Mouse (Mus musculus) forebrain, embryonic 13.5 days (tissue): ENCODE measurements around the gene Grm8. TPM values are rescaled to one million over a fixed set of nuclear protein-coding genes. Genes with fewer than 3 reads are reported as not detected.

ENCODE experiments used
- ATAC-seq: fragments of 200-750 bp; cut with Nextera tagmentation; 2 replicates; pipeline ENCODE4 v1.8.0; 2017
- H3K27ac ChIP-seq: fragments of 300-500 bp; sonication (generic); 2 replicates; pipeline ENCODE4 v1.5.1; 2015; ENCODE audit warnings: inconsistent platforms, mild to moderate bottlenecking, moderate library complexity
- H3K27me3 ChIP-seq: fragments of 300-500 bp; sonication (generic); 2 replicates; pipeline ENCODE4 v1.6.1; 2015; ENCODE audit warnings: mild to moderate bottlenecking, inconsistent platforms
- H3K36me3 ChIP-seq: fragments of 300-500 bp; sonication (generic); 2 replicates; pipeline ENCODE4 v1.6.1; 2015; ENCODE audit warnings: mild to moderate bottlenecking, inconsistent platforms; ENCODE audit not compliant: poor library complexity, severe bottlenecking
- H3K4me1 ChIP-seq: fragments of 300-500 bp; sonication (generic); 2 replicates; pipeline ENCODE4 v1.6.1; 2015; ENCODE audit warnings: inconsistent platforms
- H3K4me2 ChIP-seq: fragments of 300-500 bp; sonication (generic); 2 replicates; pipeline ENCODE4 v1.6.1; 2015; ENCODE audit warnings: inconsistent platforms, mild to moderate bottlenecking, moderate library complexity
- H3K4me3 ChIP-seq: fragments of 300-500 bp; sonication (generic); 2 replicates; pipeline ENCODE4 v1.5.1; 2015; ENCODE audit warnings: mild to moderate bottlenecking, inconsistent platforms
- H3K9ac ChIP-seq: fragments of 300-500 bp; sonication (generic); 2 replicates; pipeline ENCODE4 v1.6.1; 2015; ENCODE audit warnings: mild to moderate bottlenecking, inconsistent platforms
- H3K9me3 ChIP-seq: fragments of 300-500 bp; sonication (generic); replicated peaks from 2 replicates; pipeline ENCODE4 v1.6.1; 2016; ENCODE audit warnings: inconsistent platforms
- WGBS: fragments of 180-500 bp; shearing (Covaris S2); methylation state at CpG from one replicate; pipeline ENCODE4 v1.1.7; 2015; 5-methylcytosine and 5-hydroxymethylcytosine counted together
- polyA plus RNA-seq: library from polyadenylated mRNA; unstranded; fragments of >200 nt; fragmentation: Nextera tagmentation; extraction: Ambion mirVana; gene quantifications from 2 replicates; pipeline ENCODE4 v1.2.1, GENCODE M21; 2015

Grm8 gene
- polyA plus RNA-seq, 1 experiment from 2014 or later = 2.8 TPM

GRCm38 (mm10) chr6:27812789-27813188 lies 322.2 kb downstream of the Grm8 start:
- Histone ChIP-seq H3K36me3 (no peaks in the 10 kb centered on the region), H3K27me3 (no peaks in the 10 kb centered on the region), H3K27ac (no peak overlapping the region), H3K9me3 (no peaks in the 10 kb centered on the region), H3K9ac (no peak overlapping the region), H3K4me2 (no peak overlapping the region), H3K4me3 (no peak overlapping the region), H3K4me1 (no peaks in the 10 kb centered on the region)
- no peak for ATAC-seq
- WGBS = 54% methylated on average over 5 of the region's 5 CpGs

GRCm38 (mm10) chr6:27809996-27810395 lies 325.0 kb downstream of the Grm8 start:
- WGBS = 90% methylated on average over 6 of the region's 6 CpGs
- Histone ChIP-seq H3K4me2 (no peak overlapping the region), H3K36me3 (no peaks in the 10 kb centered on the region), H3K27ac (no peak overlapping the region), H3K4me1 (no peaks in the 10 kb centered on the region), H3K27me3 (no peaks in the 10 kb centered on the region; the same call in 1 of the 2 replicates), H3K9me3 (no peaks in the 10 kb centered on the region), H3K4me3 (no peak overlapping the region), H3K9ac (no peak overlapping the region)
- ATAC-seq = no peak

GRCm38 (mm10) chr6:27806741-27807140 lies 328.2 kb downstream of the Grm8 start:
- no peak overlapping the region for H3K9ac ChIP-seq
- H3K9me3 ChIP-seq = no peaks in the 10 kb centered on the region
- ATAC-seq = no peak
- no peaks in the 10 kb centered on the region for H3K36me3 ChIP-seq
- no peak overlapping the region for H3K27ac ChIP-seq
- H3K4me2 ChIP-seq = no peak overlapping the region
- no peaks in the 10 kb centered on the region; the same call in 1 of the 2 replicates for H3K27me3 ChIP-seq
- H3K4me3 ChIP-seq = no peak overlapping the region
- no peaks in the 10 kb centered on the region for H3K4me1 ChIP-seq

GRCm38 (mm10) chr6:27800881-27801572 lies 334.0 kb downstream of the Grm8 start:
- no peaks in the 10 kb centered on the region for H3K27me3 ChIP-seq
- H3K4me2 ChIP-seq = no peak overlapping the region
- no peaks in the 10 kb centered on the region for H3K36me3 ChIP-seq
- H3K9ac ChIP-seq = no peak overlapping the region
- no peaks in the 10 kb centered on the region for H3K4me1 ChIP-seq
- 67% methylated on average over 6 of the region's 6 CpGs for WGBS
- H3K27ac ChIP-seq = no peak overlapping the region
- no peak overlapping the region for H3K4me3 ChIP-seq
- H3K9me3 ChIP-seq = no peaks in the 10 kb centered on the region
- no peak for ATAC-seq

- WGBS = 97% methylated on average over 3 of the region's 3 CpGs
- no peaks in the 10 kb centered on the region for H3K9me3 ChIP-seq
- no peak overlapping the region for H3K27ac ChIP-seq
- no peak overlapping the region for H3K4me2 ChIP-seq
- no peak for ATAC-seq
- H3K9ac ChIP-seq = no peak overlapping the region
- H3K27me3 ChIP-seq = no peaks in the 10 kb centered on the region
- no peaks in the 10 kb centered on the region for H3K36me3 ChIP-seq
- H3K4me1 ChIP-seq = no peaks in the 10 kb centered on the region
- H3K4me3 ChIP-seq = no peak overlapping the region
Observed at GRCm38 (mm10) chr6:27798735-27799134, 336.2 kb downstream of the Grm8 start.

GRCm38 (mm10) chr6:27789566-27789965 lies 345.4 kb downstream of the Grm8 start:
- Histone ChIP-seq H3K27ac (no peak overlapping the region), H3K36me3 (no peaks in the 10 kb centered on the region), H3K4me2 (no peak overlapping the region), H3K9ac (no peak overlapping the region), H3K4me1 (no peaks in the 10 kb centered on the region), H3K9me3 (no peaks in the 10 kb centered on the region), H3K4me3 (no peak overlapping the region), H3K27me3 (no peaks in the 10 kb centered on the region)
- WGBS = 84% methylated on average over 3 of the region's 3 CpGs
- ATAC-seq = no peak

GRCm38 (mm10) chr6:27789151-27789550 lies 345.8 kb downstream of the Grm8 start:
- H3K27me3 ChIP-seq = no peaks in the 10 kb centered on the region
- H3K36me3 ChIP-seq = no peaks in the 10 kb centered on the region
- no peak for ATAC-seq
- H3K4me2 ChIP-seq = no peak overlapping the region
- H3K4me1 ChIP-seq = no peaks in the 10 kb centered on the region
- no peaks in the 10 kb centered on the region for H3K9me3 ChIP-seq
- H3K9ac ChIP-seq = no peak overlapping the region
- no peak overlapping the region for H3K27ac ChIP-seq
- H3K4me3 ChIP-seq = no peak overlapping the region
- WGBS = 78% methylated on average over 4 of the region's 4 CpGs

- Histone ChIP-seq H3K27ac (no peak overlapping the region), H3K27me3 (no peaks in the 10 kb centered on the region), H3K9me3 (no peaks in the 10 kb centered on the region), H3K4me2 (no peak overlapping the region), H3K4me1 (no peaks in the 10 kb centered on the region), H3K36me3 (no peaks in the 10 kb centered on the region), H3K9ac (no peak overlapping the region), H3K4me3 (no peak overlapping the region)
- ATAC-seq = no peak
- WGBS = 66% methylated on average over 1 of the region's 1 CpGs
Observed at GRCm38 (mm10) chr6:27782251-27782650, 352.7 kb downstream of the Grm8 start.

GRCm38 (mm10) chr6:27781371-27781770 lies 353.6 kb downstream of the Grm8 start:
- no peak overlapping the region for H3K9ac ChIP-seq
- no peak overlapping the region for H3K4me3 ChIP-seq
- WGBS = 79% methylated on average over 3 of the region's 3 CpGs
- no peak overlapping the region for H3K27ac ChIP-seq
- H3K4me1 ChIP-seq = no peaks in the 10 kb centered on the region
- no peak overlapping the region for H3K4me2 ChIP-seq
- H3K9me3 ChIP-seq = no peaks in the 10 kb centered on the region
- no peak for ATAC-seq
- H3K36me3 ChIP-seq = no peaks in the 10 kb centered on the region
- H3K27me3 ChIP-seq = no peaks in the 10 kb centered on the region

GRCm38 (mm10) chr6:27775646-27776271 lies 359.2 kb downstream of the Grm8 start:
- H3K4me2 ChIP-seq = no peak overlapping the region
- H3K27ac ChIP-seq = no peak overlapping the region
- no peaks in the 10 kb centered on the region for H3K36me3 ChIP-seq
- H3K9me3 ChIP-seq = no peaks in the 10 kb centered on the region
- H3K4me3 ChIP-seq = no peak overlapping the region
- H3K27me3 ChIP-seq = no peaks in the 10 kb centered on the region
- no peaks in the 10 kb centered on the region for H3K4me1 ChIP-seq
- H3K9ac ChIP-seq = no peak overlapping the region
- ATAC-seq = no peak
- 90% methylated on average over 4 of the region's 4 CpGs for WGBS

- Histone ChIP-seq H3K4me2 (no peak overlapping the region), H3K27ac (no peak overlapping the region), H3K36me3 (no peaks in the 10 kb centered on the region), H3K9ac (no peak overlapping the region), H3K4me1 (no peaks in the 10 kb centered on the region), H3K9me3 (no peaks in the 10 kb centered on the region), H3K27me3 (no peaks in the 10 kb centered on the region), H3K4me3 (no peak overlapping the region)
- 86% methylated on average over 6 of the region's 6 CpGs for WGBS
- no peak for ATAC-seq
Observed at GRCm38 (mm10) chr6:27762061-27762460, 372.9 kb downstream of the Grm8 start.

GRCm38 (mm10) chr6:27753290-27753829 lies 381.6 kb downstream of the Grm8 start:
- Histone ChIP-seq H3K4me2 (no peak overlapping the region), H3K4me1 (peaks cover 6% of the 10 kb centered on the region; the same call in 1 of the 2 replicates), H3K27me3 (no peaks in the 10 kb centered on the region), H3K36me3 (no peaks in the 10 kb centered on the region), H3K27ac (no peak overlapping the region), H3K4me3 (no peak overlapping the region), H3K9me3 (no peaks in the 10 kb centered on the region), H3K9ac (no peak overlapping the region)
- ATAC-seq = no peak
- 98% methylated on average over 2 of the region's 2 CpGs for WGBS
